Mouse (Mus musculus) left cerebral cortex, adult 9 months (tissue): ENCODE measurements around the gene Sestd1.

Experiments used
- DNase-seq, 2 experiments: peaks; one replicate each; pipeline ENCODE4 v3.0.0; 2022; ENCODE audit warnings: low spot score in 2 of 2

The Sestd1 gene

GRCm38 (mm10) chr2:77270781-77271180 is 9.6 kb downstream of the Sestd1 start:
- DNase-seq, result no peak

- DNase-seq, result no peak
These were observed 10.3 kb downstream of the Sestd1 start for GRCm38 (mm10) chr2:77270136-77270535.

GRCm38 (mm10) chr2:77268612-77269239 is 11.7 kb downstream of the Sestd1 start:
- no peak for DNase-seq

GRCm38 (mm10) chr2:77266931-77267330 is 13.5 kb downstream of the Sestd1 start:
- DNase-seq, result no peak

- no peak for DNase-seq
These were observed 14.4 kb downstream of the Sestd1 start for GRCm38 (mm10) chr2:77266011-77266410.

GRCm38 (mm10) chr2:77265301-77265700 is 15.1 kb downstream of the Sestd1 start:
- DNase-seq, result no peak

GRCm38 (mm10) chr2:77264550-77264949 is 15.8 kb downstream of the Sestd1 start:
- DNase-seq, result no peak

- no peak for DNase-seq
These were observed 16.6 kb downstream of the Sestd1 start for GRCm38 (mm10) chr2:77263477-77264435.

GRCm38 (mm10) chr2:77260134-77260533 is 20.3 kb downstream of the Sestd1 start:
- DNase-seq, result no peak

- no peak for DNase-seq
These were observed 27.2 kb downstream of the Sestd1 start for GRCm38 (mm10) chr2:77253227-77253626.

- no peak for DNase-seq
These were observed 28.7 kb downstream of the Sestd1 start for GRCm38 (mm10) chr2:77251736-77252135.

GRCm38 (mm10) chr2:77249771-77250681 is 30.4 kb downstream of the Sestd1 start:
- DNase-seq, result no peak

GRCm38 (mm10) chr2:77248416-77248815 is 32.0 kb downstream of the Sestd1 start:
- DNase-seq, result no peak

GRCm38 (mm10) chr2:77247200-77247830 is 33.1 kb downstream of the Sestd1 start:
- no peak for DNase-seq

- no peak for DNase-seq
These were observed 34.6 kb downstream of the Sestd1 start for GRCm38 (mm10) chr2:77245806-77246205.

- DNase-seq, result no peak
These were observed 38.1 kb downstream of the Sestd1 start for GRCm38 (mm10) chr2:77242248-77242647.

- no peak for DNase-seq
These were observed 41.8 kb downstream of the Sestd1 start for GRCm38 (mm10) chr2:77238607-77239006.

GRCm38 (mm10) chr2:77238046-77238445 is 42.3 kb downstream of the Sestd1 start:
- DNase-seq, result no peak

GRCm38 (mm10) chr2:77236860-77237259 is 43.5 kb downstream of the Sestd1 start:
- no peak for DNase-seq

GRCm38 (mm10) chr2:77235896-77236295 is 44.5 kb downstream of the Sestd1 start:
- DNase-seq, result no peak

- DNase-seq, result no peak
These were observed 47.8 kb downstream of the Sestd1 start for GRCm38 (mm10) chr2:77232604-77233003.
